Mouse (Mus musculus) lung, embryonic 15.5 days (tissue): Measurements from ENCODE around the gene BC034090. TPM values are rescaled to one million over a fixed set of nuclear protein-coding genes. Genes with fewer than 3 reads are reported as not detected.

Experiments
- ATAC-seq: fragments of 200-750 bp; cut with Nextera tagmentation; 2 replicates; pipeline ENCODE4 v1.8.0; 2017; ENCODE audit warnings: moderate number of reproducible peaks, borderline replicate concordance; ENCODE audit not compliant: low FRiP score, low TSS enrichment; ENCODE audit errors: extremely low read depth
- H3K27ac ChIP-seq: fragments of 300-500 bp; sonication (generic); 2 replicates; pipeline ENCODE4 v1.5.1; 2015; ENCODE audit warnings: moderate library complexity, mild to moderate bottlenecking, inconsistent platforms
- H3K27me3 ChIP-seq: fragments of 300-500 bp; sonication (generic); 2 replicates; pipeline ENCODE4 v1.6.1; 2015; ENCODE audit warnings: inconsistent platforms
- H3K36me3 ChIP-seq: fragments of 300-500 bp; sonication (generic); 2 replicates; pipeline ENCODE4 v1.6.1; 2015; ENCODE audit warnings: inconsistent platforms
- H3K4me1 ChIP-seq: fragments of 300-500 bp; sonication (generic); 2 replicates; pipeline ENCODE4 v1.6.1; 2015; ENCODE audit warnings: inconsistent platforms
- H3K4me2 ChIP-seq: fragments of 300-500 bp; sonication (generic); 2 replicates; pipeline ENCODE4 v1.6.1; 2015; ENCODE audit warnings: inconsistent platforms, mild to moderate bottlenecking, moderate library complexity
- H3K4me3 ChIP-seq: fragments of 300-500 bp; sonication (generic); 2 replicates; pipeline ENCODE4 v1.5.1; 2015; ENCODE audit warnings: mild to moderate bottlenecking, inconsistent platforms
- H3K9ac ChIP-seq: fragments of 300-500 bp; sonication (generic); 2 replicates; pipeline ENCODE4 v1.6.1; 2015; ENCODE audit warnings: inconsistent platforms
- H3K9me3 ChIP-seq: fragments of 300-500 bp; sonication (generic); 2 replicates; pipeline ENCODE4 v1.6.1; 2016; ENCODE audit warnings: inconsistent platforms
- WGBS: fragments of 180-500 bp; shearing (Covaris S2); methylation state at CpG from one replicate; pipeline ENCODE4 v1.1.7; 2015; 5-methylcytosine and 5-hydroxymethylcytosine counted together
- polyA plus RNA-seq: library from polyadenylated mRNA; unstranded; fragments of >200 nt; fragmentation: Nextera tagmentation; extraction: Ambion mirVana; gene quantifications from 2 replicates; pipeline ENCODE4 v1.2.1, GENCODE M21; 2015

BC034090 gene
- polyA plus RNA-seq, 1 experiment from 2014 or later, result 4.2 TPM

GRCm38 (mm10) chr1:155212936-155213774 lies 31.1 kb downstream of the BC034090 start:
- Histone ChIP-seq H3K4me3 (no peak overlapping the region), H3K36me3 (no peaks in the 10 kb centered on the region), H3K27me3 (no peaks in the 10 kb centered on the region), H3K27ac (peak overlapping the region; percentile 86), H3K9ac (peak overlapping the region; percentile 15), H3K4me1 (peaks cover 65% of the 10 kb centered on the region), H3K9me3 (no peaks in the 10 kb centered on the region), H3K4me2 (peak overlapping the region; percentile 23)
- 15% methylated on average over 18 of the region's 18 CpGs for WGBS
- peak; percentile 55 for ATAC-seq

GRCm38 (mm10) chr1:155212493-155212892 lies 31.8 kb downstream of the BC034090 start:
- Histone ChIP-seq H3K27me3 (no peaks in the 10 kb centered on the region), H3K4me2 (peak overlapping the region; percentile 5), H3K9me3 (no peaks in the 10 kb centered on the region), H3K4me3 (no peak overlapping the region), H3K9ac (0 out of 2 replicates have a peak overlapping the region, but pooled peaks have one; percentile 17), H3K36me3 (no peaks in the 10 kb centered on the region), H3K4me1 (peaks cover 65% of the 10 kb centered on the region), H3K27ac (peak overlapping the region; percentile 86)
- WGBS, result 20% methylated on average over 6 of the region's 6 CpGs
- ATAC-seq, result peak; percentile 83

- Histone ChIP-seq H3K4me2 (peak overlapping the region; percentile 5; the same call in 1 of the 2 replicates), H3K4me1 (peaks cover 65% of the 10 kb centered on the region), H3K4me3 (no peak overlapping the region), H3K36me3 (no peaks in the 10 kb centered on the region), H3K9me3 (no peaks in the 10 kb centered on the region), H3K27ac (peak overlapping the region; percentile 86), H3K27me3 (no peaks in the 10 kb centered on the region), H3K9ac (0 out of 2 replicates have a peak overlapping the region, but pooled peaks have one; percentile 17)
- 0 out of 2 replicates have a peak, but pooled peaks have one; percentile 1 for ATAC-seq
- WGBS, result 33% methylated on average over 4 of the region's 4 CpGs
Observed at GRCm38 (mm10) chr1:155212081-155212480, 32.2 kb downstream of the BC034090 start.

GRCm38 (mm10) chr1:155211017-155211416 lies 33.2 kb downstream of the BC034090 start:
- H3K4me2 ChIP-seq, result no peak overlapping the region
- 29% methylated on average over 7 of the region's 7 CpGs for WGBS
- peaks cover 65% of the 10 kb centered on the region for H3K4me1 ChIP-seq
- no peaks in the 10 kb centered on the region for H3K27me3 ChIP-seq
- H3K36me3 ChIP-seq, result no peaks in the 10 kb centered on the region
- ATAC-seq, result no peak
- H3K27ac ChIP-seq, result no peak overlapping the region
- H3K9me3 ChIP-seq, result no peaks in the 10 kb centered on the region
- H3K9ac ChIP-seq, result no peak overlapping the region
- H3K4me3 ChIP-seq, result no peak overlapping the region

- Histone ChIP-seq H3K27ac (no peak overlapping the region), H3K36me3 (no peaks in the 10 kb centered on the region), H3K9ac (no peak overlapping the region), H3K4me1 (peaks cover 67% of the 10 kb centered on the region), H3K9me3 (no peaks in the 10 kb centered on the region), H3K4me3 (no peak overlapping the region), H3K4me2 (no peak overlapping the region), H3K27me3 (no peaks in the 10 kb centered on the region)
- ATAC-seq, result no peak
- WGBS, result 73% methylated on average over 11 of the region's 11 CpGs
Observed at GRCm38 (mm10) chr1:155210011-155210763, 34.1 kb downstream of the BC034090 start.

GRCm38 (mm10) chr1:155207859-155208258 lies 36.4 kb downstream of the BC034090 start:
- Histone ChIP-seq H3K4me2 (no peak overlapping the region), H3K27me3 (no peaks in the 10 kb centered on the region), H3K9ac (no peak overlapping the region), H3K36me3 (0 out of 2 replicates have a peak, but pooled peaks cover 3% of the 10 kb centered on the region), H3K9me3 (no peaks in the 10 kb centered on the region), H3K4me3 (no peak overlapping the region), H3K27ac (no peak overlapping the region), H3K4me1 (peaks cover 56% of the 10 kb centered on the region)
- ATAC-seq, result no peak
- WGBS, result 70% methylated on average over 3 of the region's 3 CpGs

- Histone ChIP-seq H3K9me3 (no peaks in the 10 kb centered on the region), H3K27ac (peak overlapping the region; percentile 1; the same call in 1 of the 2 replicates), H3K4me1 (peaks cover 42% of the 10 kb centered on the region), H3K36me3 (0 out of 2 replicates have a peak, but pooled peaks cover 5% of the 10 kb centered on the region), H3K9ac (no peak overlapping the region), H3K27me3 (no peaks in the 10 kb centered on the region), H3K4me2 (no peak overlapping the region), H3K4me3 (no peak overlapping the region)
- ATAC-seq, result no peak; the same call in 1 of the 2 replicates
- 49% methylated on average over 19 of the region's 19 CpGs for WGBS
Observed at GRCm38 (mm10) chr1:155205822-155206660, 38.2 kb downstream of the BC034090 start.

GRCm38 (mm10) chr1:155205311-155205710 lies 38.9 kb downstream of the BC034090 start:
- Histone ChIP-seq H3K9ac (no peak overlapping the region), H3K4me2 (no peak overlapping the region), H3K27ac (no peak overlapping the region), H3K27me3 (no peaks in the 10 kb centered on the region), H3K4me1 (peaks cover 35% of the 10 kb centered on the region), H3K36me3 (0 out of 2 replicates have a peak, but pooled peaks cover 5% of the 10 kb centered on the region), H3K9me3 (no peaks in the 10 kb centered on the region), H3K4me3 (no peak overlapping the region)
- no peak for ATAC-seq
- WGBS, result 46% methylated on average over 7 of the region's 7 CpGs

- H3K4me2 ChIP-seq, result no peak overlapping the region
- H3K27me3 ChIP-seq, result no peaks in the 10 kb centered on the region
- H3K9me3 ChIP-seq, result no peaks in the 10 kb centered on the region
- peaks cover 29% of the 10 kb centered on the region for H3K4me1 ChIP-seq
- 58% methylated on average over 8 of the region's 8 CpGs for WGBS
- no peak for ATAC-seq
- no peak overlapping the region for H3K9ac ChIP-seq
- H3K27ac ChIP-seq, result no peak overlapping the region
- no peak overlapping the region for H3K4me3 ChIP-seq
- 0 out of 2 replicates have a peak, but pooled peaks cover 5% of the 10 kb centered on the region for H3K36me3 ChIP-seq
Observed at GRCm38 (mm10) chr1:155204560-155205162, 39.6 kb downstream of the BC034090 start.

GRCm38 (mm10) chr1:155203954-155204353 lies 40.3 kb downstream of the BC034090 start:
- no peak overlapping the region for H3K9ac ChIP-seq
- peaks cover 5% of the 10 kb centered on the region; the same call in 1 of the 2 replicates for H3K36me3 ChIP-seq
- H3K27me3 ChIP-seq, result no peaks in the 10 kb centered on the region
- no peak overlapping the region for H3K27ac ChIP-seq
- no peak overlapping the region for H3K4me3 ChIP-seq
- peaks cover 28% of the 10 kb centered on the region for H3K4me1 ChIP-seq
- ATAC-seq, result no peak
- no peak overlapping the region for H3K4me2 ChIP-seq
- WGBS, result 95% methylated on average over 12 of the region's 12 CpGs
- no peaks in the 10 kb centered on the region for H3K9me3 ChIP-seq

- Histone ChIP-seq H3K9me3 (no peaks in the 10 kb centered on the region), H3K27ac (no peak overlapping the region), H3K9ac (no peak overlapping the region), H3K27me3 (no peaks in the 10 kb centered on the region), H3K4me1 (peaks cover 28% of the 10 kb centered on the region), H3K36me3 (peaks cover 5% of the 10 kb centered on the region; the same call in 1 of the 2 replicates), H3K4me3 (no peak overlapping the region), H3K4me2 (no peak overlapping the region)
- 84% methylated on average over 7 of the region's 7 CpGs for WGBS
- ATAC-seq, result no peak
Observed at GRCm38 (mm10) chr1:155203101-155203500, 41.1 kb downstream of the BC034090 start.
